Mouse (Mus musculus): ENCODE measurements at regions not wholly inside any gene's neighbourhood (a gene's known extent, or its start where the extent isn't known, plus 50 kb on each side); places are given as distances from the start of the nearest gene placed in this dataset.

GRCm38 (mm10) chr1:90524641-90525220, 78.0 kb upstream of the Cops8 start:
- H3K27ac ChIP-seq (ENCODE audit: low read depth, low read length): no peak overlapping the region
- no peak overlapping the region for H3K9ac ChIP-seq (replicated peaks; ENCODE audit: low read depth, low read length)
- H3K4me2 ChIP-seq (ENCODE audit: low read depth, low read length): no peak overlapping the region
- no peak for ATAC-seq (ENCODE audit: low read depth)
- no peaks in the 10 kb centered on the region for H3K4me1 ChIP-seq (ENCODE audit: control insufficient read depth, insufficient read depth, low read length)
- no peaks in the 10 kb centered on the region for H3K27me3 ChIP-seq (ENCODE audit: control insufficient read depth, insufficient read depth, low read length)
- no peaks in the 10 kb centered on the region for H3K36me3 ChIP-seq (ENCODE audit: control insufficient read depth, insufficient read depth, low read length)
- H3K9me3 ChIP-seq (ENCODE audit: control insufficient read depth, low read length): no peaks in the 10 kb centered on the region
- no peak overlapping the region for H3K4me3 ChIP-seq (ENCODE audit: low read depth, low read length)
- WGBS: 37% methylated on average over 3 of the region's 3 CpGs

- Histone ChIP-seq H3K9ac (replicated peaks; ENCODE audit: low read depth, low read length) (no peak overlapping the region), H3K27me3 (ENCODE audit: control insufficient read depth, insufficient read depth, low read length) (no peaks in the 10 kb centered on the region), H3K9me3 (ENCODE audit: control insufficient read depth, low read length) (no peaks in the 10 kb centered on the region), H3K4me1 (ENCODE audit: control insufficient read depth, insufficient read depth, low read length) (no peaks in the 10 kb centered on the region), H3K27ac (ENCODE audit: low read depth, low read length) (no peak overlapping the region), H3K36me3 (ENCODE audit: control insufficient read depth, insufficient read depth, low read length) (no peaks in the 10 kb centered on the region), H3K4me2 (ENCODE audit: low read depth, low read length) (no peak overlapping the region), H3K4me3 (ENCODE audit: low read depth, low read length) (no peak overlapping the region)
- 77% methylated on average over 7 of the region's 7 CpGs for WGBS
- no peak for ATAC-seq (ENCODE audit: low read depth)
Observed at GRCm38 (mm10) chr1:90526311-90526710, 76.5 kb upstream of the Cops8 start.

- H3K36me3 ChIP-seq (ENCODE audit: control insufficient read depth, insufficient read depth, low read length): no peaks in the 10 kb centered on the region
- 89% methylated on average over 11 of the region's 11 CpGs for WGBS
- no peaks in the 10 kb centered on the region for H3K9me3 ChIP-seq (ENCODE audit: control insufficient read depth, low read length)
- H3K4me2 ChIP-seq (ENCODE audit: low read depth, low read length): no peak overlapping the region
- H3K27ac ChIP-seq (ENCODE audit: low read depth, low read length): no peak overlapping the region
- H3K4me3 ChIP-seq (ENCODE audit: low read depth, low read length): no peak overlapping the region
- no peak for ATAC-seq (ENCODE audit: low read depth)
- no peak overlapping the region for H3K9ac ChIP-seq (replicated peaks; ENCODE audit: low read depth, low read length)
- no peaks in the 10 kb centered on the region for H3K27me3 ChIP-seq (ENCODE audit: control insufficient read depth, insufficient read depth, low read length)
- no peaks in the 10 kb centered on the region for H3K4me1 ChIP-seq (ENCODE audit: control insufficient read depth, insufficient read depth, low read length)
Observed at GRCm38 (mm10) chr1:90527947-90528717, 74.6 kb upstream of the Cops8 start.

GRCm38 (mm10) chr1:90533481-90533880, 69.3 kb upstream of the Cops8 start:
- no peak for ATAC-seq (ENCODE audit: low read depth)
- no peak overlapping the region for H3K9ac ChIP-seq (replicated peaks; ENCODE audit: low read depth, low read length)
- H3K4me3 ChIP-seq (ENCODE audit: low read depth, low read length): no peak overlapping the region
- 80% methylated on average over 6 of the region's 6 CpGs for WGBS
- H3K27ac ChIP-seq (ENCODE audit: low read depth, low read length): no peak overlapping the region
- no peaks in the 10 kb centered on the region for H3K4me1 ChIP-seq (ENCODE audit: control insufficient read depth, insufficient read depth, low read length)
- H3K4me2 ChIP-seq (ENCODE audit: low read depth, low read length): no peak overlapping the region
- H3K27me3 ChIP-seq (ENCODE audit: control insufficient read depth, insufficient read depth, low read length): no peaks in the 10 kb centered on the region
- H3K36me3 ChIP-seq (ENCODE audit: control insufficient read depth, insufficient read depth, low read length): no peaks in the 10 kb centered on the region
- H3K9me3 ChIP-seq (ENCODE audit: control insufficient read depth, low read length): no peaks in the 10 kb centered on the region

- ATAC-seq (ENCODE audit: low read depth): no peak
- Histone ChIP-seq H3K36me3 (ENCODE audit: control insufficient read depth, insufficient read depth, low read length) (no peaks in the 10 kb centered on the region), H3K4me1 (ENCODE audit: control insufficient read depth, insufficient read depth, low read length) (no peaks in the 10 kb centered on the region), H3K27ac (ENCODE audit: low read depth, low read length) (no peak overlapping the region), H3K4me2 (ENCODE audit: low read depth, low read length) (no peak overlapping the region), H3K4me3 (ENCODE audit: low read depth, low read length) (no peak overlapping the region), H3K9ac (replicated peaks; ENCODE audit: low read depth, low read length) (no peak overlapping the region), H3K9me3 (ENCODE audit: control insufficient read depth, low read length) (0 out of 2 replicates have a peak, but pooled peaks cover under 1% of the 10 kb centered on the region), H3K27me3 (ENCODE audit: control insufficient read depth, insufficient read depth, low read length) (no peaks in the 10 kb centered on the region)
Observed at GRCm38 (mm10) chr1:90536105-90536504, 66.7 kb upstream of the Cops8 start.

GRCm38 (mm10) chr1:90543801-90544795, 58.7 kb upstream of the Cops8 start:
- H3K27ac ChIP-seq (ENCODE audit: low read depth, low read length): no peak overlapping the region
- no peak overlapping the region for H3K9ac ChIP-seq (replicated peaks; ENCODE audit: low read depth, low read length)
- no peaks in the 10 kb centered on the region for H3K4me1 ChIP-seq (ENCODE audit: control insufficient read depth, insufficient read depth, low read length)
- WGBS: 17% methylated on average over 19 of the region's 19 CpGs
- H3K4me3 ChIP-seq (ENCODE audit: low read depth, low read length): no peak overlapping the region
- H3K27me3 ChIP-seq (ENCODE audit: control insufficient read depth, insufficient read depth, low read length): no peaks in the 10 kb centered on the region
- H3K4me2 ChIP-seq (ENCODE audit: low read depth, low read length): no peak overlapping the region
- no peak for ATAC-seq (ENCODE audit: low read depth)
- H3K36me3 ChIP-seq (ENCODE audit: control insufficient read depth, insufficient read depth, low read length): no peaks in the 10 kb centered on the region
- H3K9me3 ChIP-seq (ENCODE audit: control insufficient read depth, low read length): 0 out of 2 replicates have a peak, but pooled peaks cover 2% of the 10 kb centered on the region

- H3K36me3 ChIP-seq (ENCODE audit: control insufficient read depth, insufficient read depth, low read length): no peaks in the 10 kb centered on the region
- H3K9me3 ChIP-seq (ENCODE audit: control insufficient read depth, low read length): 0 out of 2 replicates have a peak, but pooled peaks cover 2% of the 10 kb centered on the region
- H3K27ac ChIP-seq (ENCODE audit: low read depth, low read length): no peak overlapping the region
- 18% methylated on average over 9 of the region's 9 CpGs for WGBS
- H3K4me1 ChIP-seq (ENCODE audit: control insufficient read depth, insufficient read depth, low read length): no peaks in the 10 kb centered on the region
- no peaks in the 10 kb centered on the region for H3K27me3 ChIP-seq (ENCODE audit: control insufficient read depth, insufficient read depth, low read length)
- ATAC-seq (ENCODE audit: low read depth): no peak
- H3K4me2 ChIP-seq (ENCODE audit: low read depth, low read length): no peak overlapping the region
- H3K9ac ChIP-seq (replicated peaks; ENCODE audit: low read depth, low read length): no peak overlapping the region
- H3K4me3 ChIP-seq (ENCODE audit: low read depth, low read length): no peak overlapping the region
Observed at GRCm38 (mm10) chr1:90544821-90545536, 57.8 kb upstream of the Cops8 start.

GRCm38 (mm10) chr1:90552644-90553043, 50.1 kb upstream of the Cops8 start:
- Histone ChIP-seq H3K4me1 (ENCODE audit: control insufficient read depth, insufficient read depth, low read length) (no peaks in the 10 kb centered on the region), H3K9me3 (ENCODE audit: control insufficient read depth, low read length) (no peaks in the 10 kb centered on the region), H3K4me2 (ENCODE audit: low read depth, low read length) (no peak overlapping the region), H3K4me3 (ENCODE audit: low read depth, low read length) (no peak overlapping the region), H3K36me3 (ENCODE audit: control insufficient read depth, insufficient read depth, low read length) (no peaks in the 10 kb centered on the region), H3K27ac (ENCODE audit: low read depth, low read length) (no peak overlapping the region), H3K9ac (replicated peaks; ENCODE audit: low read depth, low read length) (no peak overlapping the region), H3K27me3 (ENCODE audit: control insufficient read depth, insufficient read depth, low read length) (no peaks in the 10 kb centered on the region)
- WGBS: 92% methylated on average over 5 of the region's 6 CpGs
- ATAC-seq (ENCODE audit: low read depth): no peak
